Mouse (Mus musculus): ENCODE measurements around the gene Gjd3.
A peak's percentile ranks its signal among the peaks of the same experiment; 100 is the strongest.
"Not testable (repeated sequence)": the region's sequence is repeated elsewhere in the genome, so short reads cannot be mapped to it uniquely, and the experiment has no call there.

The Gjd3 gene

GRCm38 (mm10) chr11:98943741-98944461, 38.9 kb downstream of the Gjd3 start:
- DNase-seq = peak; percentile 56

DNA sequence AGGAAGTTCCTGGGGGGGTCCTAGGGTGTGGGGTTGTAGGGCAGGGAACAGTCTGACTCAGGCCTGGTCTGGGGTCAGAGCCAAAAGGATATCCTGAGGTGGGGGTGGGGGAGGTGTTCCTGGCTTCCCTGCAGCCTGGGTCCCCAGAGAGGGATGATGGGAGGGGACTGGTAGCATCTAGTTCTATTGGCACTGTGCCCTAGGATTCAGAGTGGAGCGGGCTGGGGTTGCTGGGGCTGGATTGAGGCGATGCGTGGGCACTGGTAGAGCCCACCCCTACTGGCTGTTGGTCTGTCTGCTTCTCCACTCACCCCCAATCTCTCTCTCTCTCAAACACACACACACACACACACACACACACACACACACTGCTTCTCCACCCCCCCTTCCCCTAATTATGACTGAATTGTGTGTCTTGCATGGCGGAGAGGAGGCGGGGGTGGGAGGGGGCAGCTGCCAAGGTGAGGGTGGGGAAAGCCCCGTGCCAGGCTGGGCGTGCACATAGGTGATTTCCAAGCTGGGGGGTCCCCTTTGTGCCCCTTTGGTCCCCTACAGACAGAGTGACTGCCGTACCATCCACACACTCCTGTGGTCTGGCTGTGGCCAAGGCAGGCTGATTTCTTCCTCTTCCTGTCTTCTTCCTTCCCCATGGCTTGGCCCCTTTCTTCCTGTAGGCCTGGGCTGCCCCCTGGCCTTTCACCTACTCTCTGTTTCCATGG, 39.7 kb downstream of the Gjd3 start:
- peak; percentile 52 for DNase-seq

GRCm38 (mm10) chr11:98942555-98942922, 40.3 kb downstream of the Gjd3 start:
- no peak for DNase-seq

GRCm38 (mm10) chr11:98941826-98942550, 40.8 kb downstream of the Gjd3 start:
- peak; percentile 92 for DNase-seq

GRCm38 (mm10) chr11:98941341-98941825, 41.4 kb downstream of the Gjd3 start:
- no peak for DNase-seq

- peak; percentile 39 for DNase-seq
Observed at GRCm38 (mm10) chr11:98940776-98941175, 42.0 kb downstream of the Gjd3 start.

DNA sequence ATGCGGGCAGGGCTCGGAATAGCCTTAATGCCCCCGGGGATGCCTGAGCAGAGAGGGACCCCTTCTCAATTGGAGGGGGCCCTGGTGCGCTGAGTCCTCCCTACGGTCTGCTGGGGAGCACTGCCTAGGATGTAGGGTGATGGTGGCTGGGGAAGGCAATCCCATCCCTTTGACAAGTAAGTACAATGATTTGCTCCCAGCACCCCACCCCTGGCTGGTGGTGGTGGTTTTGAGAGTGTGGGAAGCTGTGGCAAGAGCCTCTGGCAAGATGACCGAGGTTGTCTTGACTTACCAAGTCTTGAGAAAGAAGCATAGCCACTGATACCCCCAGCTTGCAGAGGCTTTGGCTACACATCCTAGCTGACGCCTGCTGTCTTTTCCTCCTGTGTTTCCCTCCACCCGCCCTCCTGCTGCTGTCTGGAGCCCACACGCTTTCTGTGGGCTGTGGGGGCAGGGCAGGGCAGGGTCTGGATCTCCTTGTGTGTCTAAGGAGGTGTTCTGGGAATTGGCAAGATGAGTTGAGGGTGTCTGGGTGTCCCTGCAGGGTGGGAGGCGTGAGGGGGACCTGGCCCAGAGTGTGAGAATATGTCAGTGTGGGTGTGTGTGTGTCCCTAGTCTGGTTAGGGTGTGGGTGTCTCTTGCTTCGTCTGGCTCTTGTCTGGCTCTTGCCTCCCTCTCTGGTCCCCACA, 42.7 kb downstream of the Gjd3 start:
- peak; percentile 46 for DNase-seq

- peak; percentile 79 for DNase-seq
Observed at GRCm38 (mm10) chr11:98939084-98939952, 43.5 kb downstream of the Gjd3 start.

DNA sequence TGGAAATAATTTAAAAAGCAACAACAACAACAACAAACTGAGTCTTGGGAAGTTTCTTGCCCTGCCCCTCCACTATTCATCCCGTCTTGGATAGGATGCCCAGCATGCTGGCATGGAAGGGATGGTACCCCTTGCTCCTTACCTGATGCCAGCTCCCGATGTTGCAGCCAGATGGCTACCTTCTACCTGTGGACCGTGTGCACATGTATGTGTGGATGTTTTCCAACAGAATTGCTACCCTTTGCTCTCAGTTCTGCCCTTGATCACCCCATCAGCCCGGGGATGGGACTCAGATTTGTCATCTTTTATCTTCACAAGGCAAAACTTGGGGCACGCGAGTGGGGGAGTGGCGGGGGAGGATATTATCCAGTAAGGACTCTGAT, 44.1 kb downstream of the Gjd3 start:
- no peak for DNase-seq

DNA sequence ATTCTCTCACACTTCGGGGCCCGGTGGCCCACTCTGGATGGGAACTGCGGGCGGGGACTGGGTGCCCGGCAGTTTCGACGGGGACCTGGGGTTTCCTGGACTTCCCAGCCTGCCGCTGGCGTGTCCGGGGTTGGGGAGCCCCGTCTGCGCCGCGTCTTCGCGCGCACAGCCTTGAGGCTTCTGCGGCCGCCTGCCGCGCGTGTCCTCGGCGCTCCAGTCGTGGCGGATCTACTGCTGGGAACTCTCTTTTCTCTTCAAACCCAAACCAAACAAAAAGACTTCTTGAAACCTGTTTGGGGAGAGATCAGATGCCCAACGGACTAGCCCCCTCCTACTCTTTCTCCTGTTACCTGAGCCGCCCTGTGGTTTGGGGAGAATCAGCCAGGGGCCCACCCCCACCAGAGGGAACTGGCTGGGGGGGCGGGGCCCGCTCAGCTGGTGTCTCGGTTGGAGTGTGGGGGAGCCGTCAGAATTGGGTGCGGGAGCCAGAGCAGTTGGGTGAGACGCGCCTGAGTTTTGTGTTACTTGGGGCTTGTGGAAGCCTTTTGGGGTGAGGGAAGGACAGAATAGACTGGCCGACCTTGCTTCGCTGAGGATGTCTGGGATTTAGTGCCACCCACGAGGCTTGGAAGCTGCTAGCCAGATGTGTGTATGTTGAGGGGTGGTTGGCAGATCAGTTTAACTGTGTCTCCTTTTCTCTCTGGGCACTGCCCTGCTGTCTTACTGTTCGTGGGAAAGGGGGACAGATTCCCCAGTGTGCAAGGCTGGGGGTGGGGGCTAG, 44.7 kb downstream of the Gjd3 start:
- peak; percentile 84 for DNase-seq

- DNase-seq = peak; percentile 92
Observed at GRCm38 (mm10) chr11:98937410-98937913, 45.4 kb downstream of the Gjd3 start.

DNA sequence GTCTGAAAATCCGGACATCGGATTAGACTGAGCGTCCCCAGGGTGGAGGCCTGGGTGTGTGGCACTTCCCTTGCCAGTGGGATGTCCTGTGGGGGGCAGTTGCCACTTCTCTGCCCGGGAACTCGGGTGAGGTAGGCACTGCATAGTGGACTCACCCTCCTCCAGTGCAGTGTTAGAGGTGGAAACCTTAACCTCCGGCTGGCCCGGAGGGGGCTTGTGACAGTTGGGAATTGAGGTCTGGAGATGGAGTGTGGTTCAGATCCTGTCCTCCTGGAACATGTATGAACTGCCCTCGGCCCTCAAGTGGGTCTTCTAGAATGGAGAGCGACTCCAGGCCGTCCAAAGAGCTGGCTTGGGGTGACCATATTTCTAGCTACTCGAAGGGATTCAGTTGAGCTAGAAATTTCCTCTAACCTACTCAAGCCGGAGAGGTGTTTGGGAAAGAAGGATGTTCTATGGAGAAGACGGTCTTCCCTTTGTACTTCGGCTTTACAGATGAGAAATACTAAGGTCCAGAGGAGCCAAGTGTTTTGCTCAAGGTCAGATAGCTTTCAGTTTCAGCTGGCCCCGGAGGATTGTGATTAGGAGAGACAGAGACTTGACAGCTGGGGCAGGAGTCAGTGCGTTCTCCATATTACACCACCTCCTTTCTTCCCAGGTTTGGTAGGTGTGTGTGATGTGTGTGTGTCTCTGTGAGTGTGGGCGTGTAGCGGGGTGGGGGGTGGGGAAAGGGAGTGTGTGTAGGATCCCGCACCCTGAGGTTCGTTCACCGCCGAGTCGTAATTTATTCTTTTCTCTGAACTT, 46.0 kb downstream of the Gjd3 start:
- peak; percentile 27 for DNase-seq

DNA sequence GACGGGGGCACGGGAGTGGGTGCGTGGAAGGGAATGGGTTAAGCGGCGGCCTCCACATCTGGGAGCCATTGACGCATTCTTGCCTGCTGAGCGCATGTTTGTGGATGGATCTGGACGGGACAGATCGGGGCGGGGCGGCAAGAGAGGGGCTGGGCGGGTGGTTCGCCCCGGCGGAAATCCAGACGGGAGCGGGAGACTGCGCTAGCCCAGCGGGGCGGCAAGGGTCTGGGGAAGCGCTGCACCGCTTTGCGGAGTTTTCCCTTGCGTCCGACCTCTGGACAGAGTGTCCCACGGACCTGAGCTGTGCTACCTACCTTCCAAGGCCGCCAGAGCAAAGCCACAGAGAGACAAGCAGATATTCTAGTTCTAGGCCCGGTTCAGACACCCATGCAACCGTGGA, 46.6 kb downstream of the Gjd3 start:
- no peak for DNase-seq

GRCm38 (mm10) chr11:98935123-98935522, 47.7 kb downstream of the Gjd3 start:
- no peak for DNase-seq

DNA sequence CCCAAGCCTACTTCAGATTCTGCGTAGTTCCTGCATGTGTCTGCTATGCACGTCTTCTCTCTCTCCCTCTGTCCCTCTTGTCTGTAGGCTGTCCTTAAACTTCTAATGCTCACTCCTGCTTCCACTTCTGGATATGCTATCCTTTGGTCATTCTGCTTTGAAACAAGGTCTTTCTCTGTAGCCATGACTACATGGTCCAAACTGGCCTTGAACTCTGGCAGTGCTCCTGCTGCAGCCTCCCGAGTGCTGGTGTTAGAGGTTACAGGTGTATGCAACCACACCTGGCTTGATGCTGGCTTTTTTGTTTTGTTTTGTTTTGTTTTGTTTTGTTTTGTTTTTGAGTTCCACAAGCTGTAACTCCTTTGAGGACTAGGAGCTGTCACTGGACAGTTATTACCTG, 48.4 kb downstream of the Gjd3 start:
- DNase-seq = no peak

- not testable (repeated sequence) for DNase-seq
Observed at GRCm38 (mm10) chr11:98933847-98934246, 49.0 kb downstream of the Gjd3 start.

DNA sequence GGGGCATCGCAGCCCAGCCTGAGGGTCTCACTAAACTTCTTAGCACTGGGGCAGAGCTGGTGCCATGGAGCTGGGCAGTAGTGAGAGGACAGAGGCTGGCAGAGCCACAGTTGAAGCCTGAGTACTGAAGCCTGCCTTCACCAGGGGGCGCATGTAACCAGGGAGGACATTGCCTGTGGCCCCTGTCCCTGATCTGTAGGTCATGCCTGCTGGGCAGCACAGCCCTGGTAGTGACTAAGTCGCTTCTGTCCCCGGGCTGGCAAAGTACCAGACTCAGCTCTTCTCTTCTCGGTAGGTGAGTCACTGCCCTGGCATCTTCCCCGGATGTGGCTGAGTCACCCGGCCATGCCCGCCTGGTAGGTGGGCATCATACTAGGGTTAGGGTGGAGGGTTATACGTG, 49.7 kb downstream of the Gjd3 start:
- peak; percentile 77 for DNase-seq

GRCm38 (mm10) chr11:98932293-98933091, 50.3 kb downstream of the Gjd3 start:
- DNase-seq = peak; percentile 36

Data from thymus, postnatal 14 days (tissue).